Mouse (Mus musculus) kidney, embryonic 14.5 days (tissue): ENCODE data around the gene Fmnl2. TPM values are rescaled to one million over a fixed set of nuclear protein-coding genes. Genes with fewer than 3 reads are reported as not detected.

ENCODE experiments used
- ATAC-seq: fragments of 200-750 bp; cut with Nextera tagmentation; 2 replicates; pipeline ENCODE4 v1.8.0; 2017; ENCODE audit warnings: moderate number of reproducible peaks, mild to moderate bottlenecking, moderate TSS enrichment, moderate library complexity; ENCODE audit not compliant: low FRiP score, low TSS enrichment
- H3K27ac ChIP-seq: fragments of 300-500 bp; sonication (generic); 2 replicates; pipeline ENCODE4 v1.5.1; 2014; ENCODE audit warnings: low read depth, mild to moderate bottlenecking, low read length, moderate library complexity, mixed read lengths
- H3K27me3 ChIP-seq: fragments of 300-500 bp; sonication (generic); 2 replicates; pipeline ENCODE4 v1.6.1; 2014; ENCODE audit warnings: mild to moderate bottlenecking, low read length; ENCODE audit not compliant: control insufficient read depth, insufficient read depth
- H3K36me3 ChIP-seq: fragments of 300-500 bp; sonication (generic); 2 replicates; pipeline ENCODE4 v1.6.1; 2014; ENCODE audit warnings: low read length, mixed read lengths; ENCODE audit not compliant: control insufficient read depth, insufficient read depth
- H3K4me1 ChIP-seq: fragments of 300-500 bp; sonication (generic); 2 replicates; pipeline ENCODE4 v1.6.1; 2014; ENCODE audit warnings: low read length, mixed read lengths; ENCODE audit not compliant: control insufficient read depth, insufficient read depth
- H3K4me2 ChIP-seq: fragments of 300-500 bp; sonication (generic); replicated peaks from 2 replicates; pipeline ENCODE4 v1.6.1; 2014; ENCODE audit warnings: low read depth, mild to moderate bottlenecking, low read length
- H3K4me3 ChIP-seq: fragments of 300-500 bp; sonication (generic); 2 replicates; pipeline ENCODE4 v1.5.1; 2014; ENCODE audit warnings: mild to moderate bottlenecking, low read length
- H3K9ac ChIP-seq: fragments of 300-500 bp; sonication (generic); 2 replicates; pipeline ENCODE4 v1.6.1; 2014; ENCODE audit warnings: low read depth, mild to moderate bottlenecking, low read length, moderate library complexity
- H3K9me3 ChIP-seq: fragments of 300-500 bp; sonication (generic); 2 replicates; pipeline ENCODE4 v1.6.1; 2016; ENCODE audit warnings: low read length; ENCODE audit not compliant: control insufficient read depth
- WGBS: fragments of 180-500 bp; shearing (Covaris S2); extraction: QIAGEN DNeasy Blood & Tissue Kit; methylation state at CpG from one replicate; pipeline ENCODE4 v1.1.7; 2014; 5-methylcytosine and 5-hydroxymethylcytosine counted together
- polyA plus RNA-seq: library from polyadenylated mRNA; unstranded; fragments of >200 nt; fragmentation: Nextera tagmentation; extraction: Ambion mirVana; gene quantifications from 2 replicates; pipeline ENCODE4 v1.2.1, GENCODE M21; 2014

The Fmnl2 gene
- polyA plus RNA-seq, 1 experiment from 2014 or later, result 13.5 TPM

- H3K4me2 ChIP-seq, result no peak overlapping the region
- H3K9me3 ChIP-seq, result no peaks in the 10 kb centered on the region
- no peaks in the 10 kb centered on the region for H3K27me3 ChIP-seq
- H3K9ac ChIP-seq, result no peak overlapping the region
- WGBS, result 91% methylated on average over 8 of the region's 8 CpGs
- no peak overlapping the region for H3K4me3 ChIP-seq
- ATAC-seq, result no peak
- no peak overlapping the region for H3K27ac ChIP-seq
- H3K4me1 ChIP-seq, result no peaks in the 10 kb centered on the region
- H3K36me3 ChIP-seq, result peaks cover 62% of the 10 kb centered on the region
Measured at GRCm38 (mm10) chr2:53106472-53106871, 248.8 kb downstream of the Fmnl2 start.

- Histone ChIP-seq H3K4me2 (no peak overlapping the region), H3K4me3 (no peak overlapping the region), H3K9ac (no peak overlapping the region), H3K4me1 (no peaks in the 10 kb centered on the region), H3K9me3 (no peaks in the 10 kb centered on the region), H3K27me3 (no peaks in the 10 kb centered on the region), H3K36me3 (peaks cover 63% of the 10 kb centered on the region), H3K27ac (no peak overlapping the region)
- no peak for ATAC-seq
- 85% methylated on average over 5 of the region's 5 CpGs for WGBS
Measured at GRCm38 (mm10) chr2:53108547-53108946, 250.9 kb downstream of the Fmnl2 start.

- H3K27me3 ChIP-seq, result no peaks in the 10 kb centered on the region
- no peaks in the 10 kb centered on the region for H3K9me3 ChIP-seq
- no peak overlapping the region for H3K4me2 ChIP-seq
- H3K4me3 ChIP-seq, result no peak overlapping the region
- 78% methylated on average over 5 of the region's 5 CpGs for WGBS
- no peaks in the 10 kb centered on the region for H3K4me1 ChIP-seq
- no peak overlapping the region for H3K27ac ChIP-seq
- no peak for ATAC-seq
- peaks cover 35% of the 10 kb centered on the region for H3K36me3 ChIP-seq
- H3K9ac ChIP-seq, result no peak overlapping the region
Measured at GRCm38 (mm10) chr2:53121797-53122196, 264.1 kb downstream of the Fmnl2 start.

GRCm38 (mm10) chr2:53125998-53126397 is 268.3 kb downstream of the Fmnl2 start:
- no peak overlapping the region for H3K27ac ChIP-seq
- no peak overlapping the region for H3K4me3 ChIP-seq
- H3K4me2 ChIP-seq, result no peak overlapping the region
- no peaks in the 10 kb centered on the region for H3K4me1 ChIP-seq
- H3K27me3 ChIP-seq, result no peaks in the 10 kb centered on the region
- 91% methylated on average over 3 of the region's 3 CpGs for WGBS
- H3K9me3 ChIP-seq, result no peaks in the 10 kb centered on the region
- ATAC-seq, result no peak
- H3K36me3 ChIP-seq, result peaks cover 30% of the 10 kb centered on the region
- H3K9ac ChIP-seq, result no peak overlapping the region

- H3K9ac ChIP-seq, result no peak overlapping the region
- no peaks in the 10 kb centered on the region for H3K4me1 ChIP-seq
- H3K4me2 ChIP-seq, result no peak overlapping the region
- peaks cover 45% of the 10 kb centered on the region for H3K36me3 ChIP-seq
- H3K9me3 ChIP-seq, result no peaks in the 10 kb centered on the region
- no peak overlapping the region for H3K4me3 ChIP-seq
- no peak for ATAC-seq
- 55% methylated on average over 6 of the region's 6 CpGs for whole genome bisulfite sequencing
- no peaks in the 10 kb centered on the region for H3K27me3 ChIP-seq
- H3K27ac ChIP-seq, result no peak overlapping the region
Measured at GRCm38 (mm10) chr2:53129070-53129469, 271.4 kb downstream of the Fmnl2 start.

- Histone ChIP-seq H3K9ac (no peak overlapping the region), H3K27ac (no peak overlapping the region), H3K9me3 (no peaks in the 10 kb centered on the region), H3K4me1 (no peaks in the 10 kb centered on the region), H3K4me2 (no peak overlapping the region), H3K36me3 (peaks cover 46% of the 10 kb centered on the region), H3K4me3 (no peak overlapping the region), H3K27me3 (no peaks in the 10 kb centered on the region)
- 94% methylated on average over 9 of the region's 9 CpGs for WGBS
- no peak for ATAC-seq
Measured at GRCm38 (mm10) chr2:53131567-53131966, 273.9 kb downstream of the Fmnl2 start.

- Histone ChIP-seq H3K9ac (no peak overlapping the region), H3K4me2 (no peak overlapping the region), H3K9me3 (no peaks in the 10 kb centered on the region), H3K27me3 (no peaks in the 10 kb centered on the region), H3K4me3 (no peak overlapping the region), H3K4me1 (no peaks in the 10 kb centered on the region), H3K36me3 (peaks cover 64% of the 10 kb centered on the region), H3K27ac (no peak overlapping the region)
- no peak for ATAC-seq
Measured at GRCm38 (mm10) chr2:53146852-53147251, 289.2 kb downstream of the Fmnl2 start.

GRCm38 (mm10) chr2:53173966-53174365 is 316.3 kb downstream of the Fmnl2 start:
- H3K27ac ChIP-seq, result no peak overlapping the region
- no peak overlapping the region for H3K4me2 ChIP-seq
- no peaks in the 10 kb centered on the region for H3K4me1 ChIP-seq
- H3K9me3 ChIP-seq, result no peaks in the 10 kb centered on the region
- peaks cover 28% of the 10 kb centered on the region for H3K36me3 ChIP-seq
- H3K4me3 ChIP-seq, result no peak overlapping the region
- no peak overlapping the region for H3K9ac ChIP-seq
- no peaks in the 10 kb centered on the region for H3K27me3 ChIP-seq
- ATAC-seq, result no peak

GRCm38 (mm10) chr2:53178966-53179365 is 321.3 kb downstream of the Fmnl2 start:
- no peak for ATAC-seq
- Histone ChIP-seq H3K27ac (no peak overlapping the region), H3K9ac (no peak overlapping the region), H3K27me3 (no peaks in the 10 kb centered on the region), H3K4me3 (no peak overlapping the region), H3K9me3 (no peaks in the 10 kb centered on the region), H3K4me1 (no peaks in the 10 kb centered on the region), H3K4me2 (no peak overlapping the region), H3K36me3 (peaks cover 25% of the 10 kb centered on the region)
- 93% methylated on average over 3 of the region's 3 CpGs for WGBS

GRCm38 (mm10) chr2:53179876-53180275 is 322.2 kb downstream of the Fmnl2 start:
- Histone ChIP-seq H3K9ac (no peak overlapping the region), H3K4me1 (no peaks in the 10 kb centered on the region), H3K27me3 (no peaks in the 10 kb centered on the region), H3K4me3 (no peak overlapping the region), H3K36me3 (peaks cover 16% of the 10 kb centered on the region), H3K27ac (no peak overlapping the region), H3K9me3 (no peaks in the 10 kb centered on the region), H3K4me2 (no peak overlapping the region)
- ATAC-seq, result no peak
